Mouse (Mus musculus): ENCODE results near the gene Tspan11. TPM values are rescaled to one million over a fixed set of nuclear protein-coding genes. Genes with fewer than 3 reads are reported as not detected.

Gene Tspan11
- polyA plus RNA-seq, 1 experiment from 2014 or later, result 0.21 TPM

Other genes with a start within 250 kb of the Tspan11 start
- gene Prmt8, start 118.1 kb upstream of the Tspan11 start, polyA plus RNA-seq (2015; fragmentation: Nextera tagmentation; extraction: Ambion mirVana), result not detected in 2 replicates